Mouse (Mus musculus) embryonic fibroblast, embryonic 13.5 days (primary cell): ENCODE measurements around the gene Acsm3. TPM values are rescaled to one million over a fixed set of nuclear protein-coding genes. Genes with fewer than 3 reads are reported as not detected.
A peak's percentile ranks its signal among the peaks of the same experiment; 100 is the strongest.
"Not testable (repeated sequence)": the region's sequence is repeated elsewhere in the genome, so short reads cannot be mapped to it uniquely, and the experiment has no call there.

Source experiments
- H3K27ac ChIP-seq: 2 replicates; pipeline ENCODE4 v1.5.1; 2012; ENCODE audit warnings: low read length, control low read depth, inconsistent platforms; ENCODE audit not compliant: insufficient read depth
- H3K4me1 ChIP-seq: 2 replicates; pipeline ENCODE4 v1.6.1; 2011; ENCODE audit warnings: low read length; ENCODE audit not compliant: control insufficient read depth, insufficient read depth
- H3K4me3 ChIP-seq: 2 replicates; pipeline ENCODE4 v1.5.1; 2011; ENCODE audit warnings: mild to moderate bottlenecking, control low read depth, low read length; ENCODE audit not compliant: insufficient read depth
- CTCF ChIP-seq: IDR thresholded peaks from 2 replicates; pipeline ENCODE4 v1.5.1; 2011; ENCODE audit warnings: mild to moderate bottlenecking, control low read depth, low read length, moderate library complexity, borderline replicate concordance; ENCODE audit not compliant: insufficient read depth
- POLR2A ChIP-seq: IDR thresholded peaks from 2 replicates; pipeline ENCODE4 v1.6.1; 2011; ENCODE audit warnings: low read depth, mild to moderate bottlenecking, control low read depth, low read length, moderate library complexity
- polyA plus RNA-seq: library from polyadenylated mRNA; stranded (reverse); fragments of >200 nt; gene quantifications from 2 replicates; pipeline ENCODE4 v1.2.4, GENCODE M21; 2011; ENCODE audit warnings: low read depth; ENCODE audit not compliant: missing spikeins, insufficient read length

Acsm3 gene
- polyA plus RNA-seq = not detected in 2 replicates

DNA sequence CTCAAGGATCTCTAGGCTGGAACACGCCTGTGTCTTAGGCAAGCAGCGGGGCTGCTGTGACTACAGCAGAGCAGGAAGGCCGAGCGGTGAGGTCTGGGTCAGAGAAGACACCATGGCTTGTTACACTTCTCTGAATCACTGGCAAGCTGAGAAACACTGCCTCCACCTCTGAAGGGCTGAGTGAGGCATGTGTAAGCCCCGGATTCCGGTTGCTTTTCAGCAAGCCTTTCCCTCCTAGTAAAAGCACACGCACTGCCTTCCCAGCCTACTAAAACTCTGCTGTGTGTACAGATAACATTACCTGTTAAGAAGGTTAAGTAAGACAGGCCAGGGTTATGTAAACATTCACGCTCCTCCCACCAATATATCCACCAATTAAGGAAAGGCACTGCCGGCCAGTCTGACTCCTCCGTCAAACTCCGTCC is at the start of gene Acsm3:
Acsm3 (plus strand) TSS at position 397 of the 425 bp plus-strand sequence.
- Histone ChIP-seq H3K27ac (no peak within 1 kb of the TSS), H3K4me1 (no peaks in the 10 kb centered on the region), H3K4me3 (no peak within 1 kb of the TSS)
- no peak for TF ChIP-seq POLR2A
- no peak for TF ChIP-seq CTCF

DNA sequence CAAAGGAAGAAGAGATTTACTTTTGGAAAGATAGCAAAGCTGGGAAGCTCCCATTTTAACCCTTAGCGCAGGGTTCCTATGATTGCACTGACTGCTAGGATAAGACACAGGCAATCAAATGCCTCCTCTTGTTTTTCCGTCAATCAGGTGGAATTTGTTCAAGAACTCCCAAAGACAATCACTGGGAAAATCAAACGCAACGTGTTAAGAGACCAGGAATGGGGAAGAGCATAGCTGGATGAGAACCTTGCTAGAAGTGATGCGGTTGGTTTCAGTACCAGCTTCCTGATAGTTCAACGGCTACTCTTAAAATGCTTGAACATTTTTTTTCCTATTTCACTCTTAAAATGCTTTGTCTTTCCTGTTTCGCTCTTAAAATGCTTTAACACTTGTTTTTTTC is 46.6 kb upstream of the Acsm3 start:
- no peak for TF ChIP-seq POLR2A
- TF ChIP-seq CTCF = no peak
- Histone ChIP-seq H3K4me3 (no peak overlapping the region), H3K27ac (no peak overlapping the region), H3K4me1 (no peaks in the 10 kb centered on the region)

DNA sequence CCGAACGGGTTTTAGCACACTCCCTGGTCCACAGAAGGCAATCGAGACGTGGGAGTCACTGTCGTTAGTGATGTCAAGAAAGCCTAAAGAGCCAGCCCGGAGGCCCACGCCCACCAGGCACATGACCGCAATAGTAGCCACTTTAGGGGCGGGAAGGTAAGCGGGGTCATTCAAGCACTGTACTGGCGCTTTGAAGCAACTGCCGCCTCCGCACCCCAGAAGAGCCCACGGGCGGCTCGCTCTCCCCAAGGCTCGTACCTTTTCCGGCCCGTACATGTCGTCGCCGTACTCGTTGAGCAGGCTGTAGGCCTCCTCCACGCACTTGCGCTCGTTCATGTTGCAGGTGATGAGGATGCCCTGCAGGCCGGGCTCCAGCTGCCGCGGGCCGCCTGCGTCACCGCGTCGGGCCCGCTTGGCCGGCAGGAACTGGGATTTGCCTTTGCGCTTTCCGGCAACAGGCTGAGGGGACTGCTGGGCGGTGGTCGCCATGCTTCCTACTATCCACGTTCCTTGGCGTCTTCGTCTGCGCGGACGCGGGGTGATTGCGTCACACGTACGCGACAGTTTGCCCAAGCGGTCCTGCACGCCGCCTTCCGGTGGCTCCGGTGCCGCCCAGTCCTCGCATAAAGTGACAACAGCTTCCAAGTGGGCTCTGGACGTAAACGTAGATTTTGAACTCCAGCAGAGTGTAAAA is 40.3 kb upstream of the Acsm3 start, which contains the start of gene Thumpd1:
Thumpd1 (minus strand) TSS at position 546 of the 694 bp plus-strand sequence.
- Histone ChIP-seq H3K4me1 (0 out of 2 replicates have a peak, but pooled peaks cover 2% of the 10 kb centered on the region), H3K4me3 (peak within 1 kb of the TSS; percentile 87), H3K27ac (no peak within 1 kb of the TSS)
- TF ChIP-seq POLR2A (peak; percentile 83), CTCF (peak; percentile 64; the same call in 1 of the 2 replicates)

DNA sequence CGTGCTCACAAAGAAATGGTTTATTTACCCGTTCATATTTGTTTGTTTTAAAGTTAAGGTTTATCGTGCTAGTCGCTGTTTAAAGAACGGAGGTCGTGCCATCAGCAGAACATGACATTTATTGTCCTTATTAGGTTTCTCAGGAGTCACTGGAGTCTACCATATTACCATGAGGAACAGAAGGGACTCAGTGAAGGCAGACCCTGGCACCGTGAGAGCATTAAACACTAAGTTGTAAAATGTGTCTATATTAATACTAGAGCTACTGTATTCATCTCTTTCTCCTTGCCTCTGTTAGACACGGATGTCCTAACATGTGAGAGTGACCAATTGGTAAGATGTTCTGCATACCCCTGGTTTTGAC is 39.8 kb upstream of the Acsm3 start:
- TF ChIP-seq POLR2A = no peak
- no peak for TF ChIP-seq CTCF
- 0 out of 2 replicates have a peak, but pooled peaks cover 2% of the 10 kb centered on the region for H3K4me1 ChIP-seq
- H3K4me3 ChIP-seq = peak overlapping the region; percentile 87
- H3K27ac ChIP-seq = no peak overlapping the region

DNA sequence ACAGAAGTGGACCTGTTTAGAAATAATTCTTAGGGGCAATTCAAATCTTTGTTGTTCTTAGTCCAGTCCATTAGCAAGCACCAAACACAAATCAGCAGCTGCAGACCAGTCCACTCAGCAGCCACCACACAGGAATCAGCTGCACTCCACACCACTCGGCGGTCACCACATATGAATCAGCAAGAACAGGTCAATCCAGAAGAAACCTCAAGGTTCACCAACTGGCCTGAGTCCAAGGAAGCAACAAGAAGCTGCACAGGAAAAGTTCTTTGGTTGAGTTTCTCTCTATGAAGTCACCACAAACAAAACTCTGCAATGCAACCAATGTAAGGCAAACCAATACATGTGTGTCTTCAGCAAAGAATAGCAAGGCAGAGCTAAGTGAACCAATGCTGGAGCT is 33.1 kb upstream of the Acsm3 start:
- H3K27ac ChIP-seq = no peak overlapping the region
- H3K4me1 ChIP-seq = no peaks in the 10 kb centered on the region
- TF ChIP-seq POLR2A = no peak
- no peak for TF ChIP-seq CTCF
- H3K4me3 ChIP-seq = no peak overlapping the region

DNA sequence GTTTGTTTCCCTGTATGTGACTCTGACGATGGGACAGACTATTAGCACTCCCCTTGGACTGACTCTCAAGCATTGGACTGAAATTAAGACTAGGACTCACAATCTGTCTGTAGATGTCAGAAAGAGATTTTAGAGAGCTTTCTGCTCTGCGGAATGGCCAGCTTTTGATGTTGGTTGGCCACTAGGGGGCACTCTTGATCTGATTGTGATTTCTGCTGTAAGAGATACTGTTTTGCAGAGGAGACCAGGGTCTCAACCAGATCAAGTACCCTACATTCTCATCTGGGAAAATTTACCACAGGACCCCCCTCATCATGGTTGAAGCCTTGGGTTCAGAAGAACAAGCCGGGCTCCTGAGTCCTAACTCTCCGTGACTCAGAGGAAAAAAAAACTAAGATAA is 29.5 kb upstream of the Acsm3 start:
- H3K27ac ChIP-seq, H3K4me3 ChIP-seq, H3K4me1 ChIP-seq: not testable (repeated sequence)

DNA sequence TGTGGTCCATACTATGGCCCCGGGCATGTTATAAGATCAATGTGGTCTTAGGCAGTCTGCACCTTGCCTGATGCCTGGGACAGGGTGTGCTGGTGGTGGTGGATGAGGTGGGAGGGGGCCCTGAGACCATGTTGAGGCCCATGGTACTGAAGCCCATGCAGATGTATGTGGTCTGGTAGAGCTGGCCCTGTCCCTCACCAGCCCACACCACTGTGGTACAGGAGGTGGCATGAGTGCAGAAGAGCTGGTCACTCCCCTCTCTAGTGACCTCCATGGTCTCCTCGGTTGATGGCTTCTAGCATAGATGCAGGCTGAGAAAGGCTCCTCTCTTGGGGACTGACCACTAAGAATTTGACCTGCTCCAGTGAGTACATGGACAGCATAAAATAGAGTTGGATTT is 21.8 kb upstream of the Acsm3 start:
- H3K27ac ChIP-seq = no peak overlapping the region
- TF ChIP-seq POLR2A (no peak), CTCF (no peak)

DNA sequence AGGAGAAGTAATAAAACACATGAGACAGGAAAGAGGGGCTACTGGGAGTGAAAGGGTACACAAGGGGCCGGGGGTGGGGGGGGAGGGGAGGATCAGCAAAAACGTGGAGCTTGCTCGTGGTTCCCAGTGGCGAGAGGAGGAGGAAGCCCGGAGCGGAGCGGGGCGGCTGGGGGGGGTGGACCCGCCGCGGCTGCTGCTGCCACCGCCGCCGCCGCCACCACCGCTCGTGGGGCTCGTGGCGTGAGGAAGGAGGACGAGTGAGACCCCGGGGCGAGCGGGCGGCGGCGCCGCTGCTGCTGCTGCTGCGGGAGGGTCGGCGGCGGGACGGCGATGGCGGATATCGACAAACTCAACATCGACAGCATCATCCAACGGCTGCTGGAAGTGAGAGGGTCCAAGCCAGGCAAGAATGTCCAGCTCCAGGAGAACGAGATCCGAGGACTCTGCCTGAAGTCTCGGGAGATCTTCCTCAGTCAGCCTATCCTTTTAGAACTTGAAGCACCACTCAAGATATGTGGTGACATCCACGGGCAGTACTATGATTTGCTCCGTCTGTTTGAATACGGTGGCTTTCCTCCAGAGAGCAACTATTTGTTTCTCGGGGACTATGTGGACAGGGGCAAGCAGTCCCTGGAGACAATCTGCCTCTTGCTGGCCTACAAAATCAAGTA is 20.8 kb upstream of the Acsm3 start:
- not testable (repeated sequence) for H3K27ac ChIP-seq, H3K4me3 ChIP-seq, H3K4me1 ChIP-seq

More for the DNA sequence above, 21.8 kb upstream of the Acsm3 start:
- Histone ChIP-seq H3K4me3 (no peak overlapping the region), H3K4me1 (no peaks in the 10 kb centered on the region)

DNA sequence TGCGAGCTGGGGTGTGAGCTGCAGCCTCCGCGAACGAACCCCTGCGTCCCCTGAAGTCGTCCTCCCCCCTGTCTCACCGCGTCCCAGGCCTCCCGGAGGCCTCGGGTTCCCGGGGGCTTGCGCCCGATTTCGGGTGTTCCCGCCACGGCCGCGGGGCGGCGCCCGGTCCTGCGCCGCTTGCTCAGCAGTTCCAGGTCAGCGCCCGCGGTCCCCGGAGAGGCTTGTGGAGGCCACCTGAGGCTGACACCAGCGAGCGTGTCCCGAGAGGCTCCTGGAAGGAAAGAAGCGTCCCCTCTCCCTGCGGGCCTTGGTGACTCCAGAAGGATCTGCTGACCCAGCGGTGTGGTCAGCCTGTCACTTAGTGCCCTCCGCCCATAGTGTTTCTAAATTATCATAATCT is 16.4 kb upstream of the Acsm3 start:
- H3K4me1 ChIP-seq = no peaks in the 10 kb centered on the region
- no peak overlapping the region for H3K27ac ChIP-seq
- TF ChIP-seq POLR2A (no peak), CTCF (no peak)
- H3K4me3 ChIP-seq = no peak overlapping the region

DNA sequence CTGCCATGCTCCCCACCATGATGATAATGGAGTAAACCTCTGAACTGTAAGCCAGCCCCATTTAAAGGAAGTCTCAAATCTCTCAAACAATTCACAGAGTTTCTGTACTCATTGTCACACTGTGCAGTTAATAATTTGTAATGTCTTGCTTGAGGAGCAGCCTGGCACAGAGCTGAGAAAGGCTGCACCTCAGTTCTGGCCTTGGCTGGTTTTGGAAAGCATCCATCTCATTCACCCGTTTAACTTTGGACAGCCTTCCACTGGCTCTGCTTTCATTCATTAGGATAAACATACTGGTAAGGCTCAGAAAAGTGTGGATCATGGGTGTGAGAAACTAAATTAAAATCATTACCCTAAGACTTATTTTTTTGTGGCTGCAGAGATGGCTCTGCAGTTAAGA is 14.9 kb upstream of the Acsm3 start:
- no peak overlapping the region for H3K27ac ChIP-seq
- no peaks in the 10 kb centered on the region for H3K4me1 ChIP-seq
- no peak overlapping the region for H3K4me3 ChIP-seq
- no peak for TF ChIP-seq POLR2A
- no peak for TF ChIP-seq CTCF
